Mouse (Mus musculus) adrenal gland, postnatal 14 days (tissue): ENCODE results near the gene Wnt10b. TPM values are rescaled to one million over a fixed set of nuclear protein-coding genes. Genes with fewer than 3 reads are reported as not detected.

ENCODE experiments used
- DNase-seq: peaks from one replicate; pipeline ENCODE4 v3.0.0; 2021; ENCODE audit warnings: mixed read lengths
- total RNA-seq: library from RNA; stranded (reverse); gene quantifications from 2 replicates; pipeline ENCODE4 v1.2.3, GENCODE M21; 2021

The Wnt10b gene
- total RNA-seq, 1 experiment from 2014 or later = 0.48 TPM

GRCm38 (mm10) chr15:98729791-98730545, 48.0 kb downstream of the Wnt10b start:
- no peak for DNase-seq

DNA sequence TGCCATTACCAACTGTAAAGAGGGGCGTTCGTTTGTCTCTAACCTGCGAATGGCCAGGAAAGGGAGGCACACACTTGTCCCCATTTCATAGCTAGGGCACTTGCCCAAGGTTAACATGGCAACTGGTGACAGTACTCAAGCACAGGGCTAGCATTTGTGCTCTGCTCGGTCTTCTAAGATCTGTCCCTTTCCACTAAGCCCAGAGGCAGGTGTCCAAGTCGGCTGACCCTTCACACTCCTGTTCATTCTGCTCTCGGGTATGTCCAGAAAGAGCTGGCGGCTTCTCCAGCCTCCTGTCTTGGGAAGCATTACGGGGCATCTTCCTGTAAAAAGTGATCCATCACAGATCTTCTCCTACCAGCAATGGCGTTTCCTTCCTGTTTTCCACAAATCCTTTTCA, 49.6 kb downstream of the Wnt10b start:
- DNase-seq = peak; percentile 47

DNA sequence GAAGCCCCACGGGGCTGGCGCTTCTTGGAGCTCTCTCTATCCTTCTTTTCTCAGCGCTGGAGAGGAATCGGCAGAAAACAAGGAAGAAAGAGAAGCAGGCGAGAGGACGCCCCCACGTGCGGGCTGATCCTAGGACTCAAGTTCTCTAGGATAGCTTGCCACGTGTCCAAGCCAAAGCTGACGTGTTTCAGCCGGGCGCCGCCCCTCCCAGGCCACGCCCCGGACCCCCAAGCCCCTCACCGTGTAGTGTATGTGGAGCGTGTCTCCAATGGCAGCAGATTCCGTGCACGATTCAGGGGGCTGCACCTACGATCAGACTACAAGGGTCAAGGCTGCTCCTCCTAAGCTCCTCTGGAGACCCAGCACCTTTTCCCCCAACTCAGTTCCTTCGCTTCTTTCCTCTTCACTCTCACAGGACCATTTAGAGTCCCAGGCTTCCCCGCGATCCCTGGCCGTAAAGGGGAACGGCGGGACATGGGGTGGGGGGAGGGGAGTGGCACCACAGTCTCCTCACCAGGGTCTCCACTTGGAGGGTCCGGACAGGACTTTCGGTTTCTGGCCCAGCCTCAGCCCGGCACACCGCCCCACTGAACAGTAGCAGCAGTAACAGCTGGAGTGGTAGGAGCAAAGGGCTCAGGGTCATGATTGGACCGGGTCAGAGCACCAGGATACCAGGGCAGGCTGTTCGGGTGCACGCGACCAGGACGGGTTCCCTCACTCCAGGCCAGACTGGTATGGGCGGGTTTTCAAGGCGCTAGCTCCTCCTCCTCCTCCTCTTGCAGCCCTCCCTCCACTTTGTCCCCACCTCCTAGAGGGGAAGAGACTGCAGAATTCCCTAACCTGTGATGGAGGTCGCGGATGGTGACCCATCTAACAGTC, 50.3 kb downstream of the Wnt10b start, which contains the start of gene Fkbp11:
Gene Fkbp11 (minus strand): TSS at position 756 of the 879 bp plus-strand sequence.
- peak; percentile 80 for DNase-seq

GRCm38 (mm10) chr15:98726746-98727145, 51.2 kb downstream of the Wnt10b start:
- no peak for DNase-seq

DNA sequence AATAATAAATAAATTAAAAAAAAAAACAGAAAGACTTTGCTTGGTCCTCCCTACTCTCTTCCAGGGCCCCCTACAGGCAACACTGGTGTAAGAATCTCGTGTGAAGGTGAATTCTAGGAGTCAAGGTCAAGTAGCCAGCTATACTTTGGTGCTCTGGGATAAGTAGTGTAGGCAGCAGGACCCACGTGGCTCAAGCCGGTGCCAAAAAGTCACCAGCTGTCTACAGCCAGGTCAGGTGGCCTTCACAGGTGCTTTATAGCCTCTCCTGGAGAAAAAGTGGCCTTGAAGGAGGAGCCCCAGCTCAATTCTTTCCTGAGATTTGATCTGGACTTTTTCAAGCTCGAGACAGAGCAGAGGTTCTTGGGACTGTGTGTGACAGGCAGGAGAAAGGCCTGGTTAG, 51.9 kb downstream of the Wnt10b start:
- DNase-seq = no peak

DNA sequence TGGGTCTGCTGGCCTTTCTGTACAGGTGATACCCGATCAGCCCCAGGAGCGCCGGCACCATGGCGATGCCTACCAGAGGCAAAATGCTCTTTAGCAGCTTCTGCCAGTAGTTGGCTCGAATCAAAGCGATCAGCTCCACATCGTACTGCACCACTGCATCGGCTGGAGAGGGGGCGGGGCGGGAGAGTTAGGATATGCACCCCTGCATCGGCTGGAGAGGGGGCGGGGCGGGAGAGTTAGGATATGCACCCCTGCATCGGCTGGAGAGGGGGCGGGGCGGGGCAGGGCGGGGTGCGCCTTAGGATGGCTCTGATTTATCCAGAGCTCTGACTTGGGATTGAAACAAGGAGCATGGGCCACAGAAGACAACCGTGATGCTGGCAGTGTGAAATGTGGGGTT, 53.5 kb downstream of the Wnt10b start:
- DNase-seq = no peak

- DNase-seq = peak; percentile 21
These were observed 55.1 kb downstream of the Wnt10b start for GRCm38 (mm10) chr15:98722854-98723253.

- no peak for DNase-seq
These were observed 55.8 kb downstream of the Wnt10b start for GRCm38 (mm10) chr15:98722191-98722590.

Other genes with a start within 250 kb of the Wnt10b start
- gene Kansl2, start 243.9 kb downstream of the Wnt10b start, total RNA-seq = 72.5 and 85.8 TPM in 2 replicates
- gene Ccnt1, start 207.2 kb downstream of the Wnt10b start, total RNA-seq = 57.0 and 57.3 TPM in 2 replicates
- gene 4930415O20Rik, start 207.1 kb downstream of the Wnt10b start, total RNA-seq = 1.1 TPM in 1 of 2 replicates, not detected in the other
- 73.8 and 86.1 TPM in 2 replicates for gene Adcy6, start 168.1 kb downstream of the Wnt10b start, total RNA-seq
- gene Cacnb3, start 147.3 kb downstream of the Wnt10b start, total RNA-seq = 12.0 and 18.2 TPM in 2 replicates
- gene Ddx23, start 115.3 kb downstream of the Wnt10b start, total RNA-seq = 85.2 and 87.5 TPM in 2 replicates
- 2.1 and 3.6 TPM in 2 replicates for gene Rnd1, start 100.7 kb downstream of the Wnt10b start, total RNA-seq
- 0.96 and 0.98 TPM in 2 replicates for gene Ccdc65, start 69.9 kb downstream of the Wnt10b start, total RNA-seq
- gene Fkbp11, start 50.0 kb downstream of the Wnt10b start, total RNA-seq = 7.2 and 7.7 TPM in 2 replicates
- 98.5 and 104 TPM in 2 replicates for gene Arf3, start 14.9 kb downstream of the Wnt10b start, total RNA-seq
- gene Wnt1, start 11.7 kb upstream of the Wnt10b start, total RNA-seq = not detected in 2 replicates
- 0.11 TPM in 1 of 2 replicates, not detected in the other for gene Ddn, start 31.3 kb upstream of the Wnt10b start, total RNA-seq
- gene Prkag1, start 53.4 kb upstream of the Wnt10b start, total RNA-seq = 59.1 and 62.5 TPM in 2 replicates
- gene Kmt2d, start 93.1 kb upstream of the Wnt10b start, total RNA-seq = 64.0 and 66.6 TPM in 2 replicates
- gene Rhebl1, start 116.4 kb upstream of the Wnt10b start, total RNA-seq = 3.0 and 3.6 TPM in 2 replicates
- gene Dhh, start 120.4 kb upstream of the Wnt10b start, total RNA-seq = 1.9 and 3.5 TPM in 2 replicates
- 21.4 and 26.3 TPM in 2 replicates for gene Lmbr1l, start 140.1 kb upstream of the Wnt10b start, total RNA-seq
- gene Tuba1b, start 156.4 kb upstream of the Wnt10b start, total RNA-seq = 337 and 342 TPM in 2 replicates
- not detected in 2 replicates for gene Gm49450, start 175.4 kb upstream of the Wnt10b start, total RNA-seq
- gene Tuba1a, start 175.6 kb upstream of the Wnt10b start, total RNA-seq = 124 and 185 TPM in 2 replicates